Mouse (Mus musculus) small intestine, adult 2 months (tissue): ENCODE measurements around the gene Gm17651.

ENCODE experiments used
- CTCF ChIP-seq: fragments of 200-500 bp; IDR thresholded peaks from 2 replicates; pipeline ENCODE4 v1.5.1; 2012; ENCODE audit warnings: low read depth, mild to moderate bottlenecking, control low read depth, inconsistent platforms, low read length, moderate library complexity, mixed read lengths; ENCODE audit not compliant: insufficient replicate concordance, insufficient read length; ENCODE audit errors: extremely low read depth
- POLR2A ChIP-seq: fragments of 200-500 bp; IDR thresholded peaks from 2 replicates; pipeline ENCODE4 v1.6.1; 2012; ENCODE audit warnings: low read depth, mild to moderate bottlenecking, control low read depth, inconsistent platforms, low read length, moderate library complexity

GRCm38 (mm10) chr3:97661206-97661605 is 13.3 kb downstream of the Gm17651 start:
- no peak for TF ChIP-seq POLR2A
- no peak for TF ChIP-seq CTCF
